Mouse (Mus musculus) embryonic fibroblast, embryonic 13.5 days (primary cell): ENCODE data around the gene Trnp1. TPM values are rescaled to one million over a fixed set of nuclear protein-coding genes. Genes with fewer than 3 reads are reported as not detected.

Experiments
- H3K27ac ChIP-seq: 2 replicates; pipeline ENCODE4 v1.5.1; 2012; ENCODE audit warnings: low read length, control low read depth, inconsistent platforms; ENCODE audit not compliant: insufficient read depth
- H3K4me1 ChIP-seq: 2 replicates; pipeline ENCODE4 v1.6.1; 2011; ENCODE audit warnings: low read length; ENCODE audit not compliant: control insufficient read depth, insufficient read depth
- H3K4me3 ChIP-seq: 2 replicates; pipeline ENCODE4 v1.5.1; 2011; ENCODE audit warnings: mild to moderate bottlenecking, control low read depth, low read length; ENCODE audit not compliant: insufficient read depth
- CTCF ChIP-seq: IDR thresholded peaks from 2 replicates; pipeline ENCODE4 v1.5.1; 2011; ENCODE audit warnings: mild to moderate bottlenecking, control low read depth, low read length, moderate library complexity, borderline replicate concordance; ENCODE audit not compliant: insufficient read depth
- POLR2A ChIP-seq: IDR thresholded peaks from 2 replicates; pipeline ENCODE4 v1.6.1; 2011; ENCODE audit warnings: low read depth, mild to moderate bottlenecking, control low read depth, low read length, moderate library complexity
- polyA plus RNA-seq: library from polyadenylated mRNA; stranded (reverse); fragments of >200 nt; gene quantifications from 2 replicates; pipeline ENCODE4 v1.2.4, GENCODE M21; 2011; ENCODE audit warnings: low read depth; ENCODE audit not compliant: missing spikeins, insufficient read length

Gene Trnp1
- polyA plus RNA-seq, 1 experiment = 37.4 TPM

DNA sequence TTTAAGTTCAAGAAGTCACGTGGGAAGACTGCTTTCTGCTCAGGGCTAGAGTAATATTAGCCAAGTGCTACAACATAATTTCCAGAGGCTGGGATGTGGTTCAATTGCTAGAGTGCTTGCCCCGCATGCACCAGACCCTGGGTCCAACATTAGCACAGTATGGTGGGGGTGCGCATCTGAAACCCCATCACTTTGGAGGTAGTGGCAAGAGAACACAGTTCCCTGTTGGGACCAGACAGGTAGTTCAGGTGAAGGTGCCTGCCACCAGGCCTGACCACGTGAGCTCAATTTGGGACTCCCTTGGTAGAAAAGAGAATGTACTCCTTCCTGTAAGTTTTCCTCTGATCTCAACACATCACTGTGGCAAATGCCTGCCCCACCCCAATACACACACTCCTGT, 3.5 kb downstream of the Trnp1 start:
- Histone ChIP-seq H3K4me1 (peaks cover 11% of the 10 kb centered on the region), H3K27ac (no peak overlapping the region), H3K4me3 (no peak overlapping the region)
- TF ChIP-seq POLR2A (no peak), CTCF (no peak)

DNA sequence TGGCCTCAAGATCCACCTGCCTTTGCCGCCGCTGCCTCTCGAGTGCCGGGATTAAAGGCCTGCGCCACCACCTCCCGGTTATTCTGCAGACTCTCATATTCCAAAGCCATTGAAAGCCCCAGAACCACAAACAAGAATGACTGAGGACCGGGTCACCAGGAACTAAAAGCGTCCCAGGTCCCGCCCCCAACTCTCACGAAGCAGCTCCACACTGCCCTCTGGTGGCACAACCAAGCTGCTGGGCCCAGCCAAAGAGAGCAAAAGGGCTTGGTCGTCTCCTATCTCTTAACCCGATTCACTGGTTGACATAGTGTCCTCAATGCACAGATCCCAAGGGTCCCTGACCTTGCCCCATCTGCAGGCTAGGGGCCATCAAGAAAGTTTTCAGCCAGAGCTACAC, 3.9 kb downstream of the Trnp1 start:
- Histone ChIP-seq H3K27ac (peak overlapping the region; percentile 11; the same call in 1 of the 2 replicates), H3K4me3 (no peak overlapping the region), H3K4me1 (peaks cover 11% of the 10 kb centered on the region)
- peak; percentile 82 for TF ChIP-seq CTCF
- TF ChIP-seq POLR2A = no peak

DNA sequence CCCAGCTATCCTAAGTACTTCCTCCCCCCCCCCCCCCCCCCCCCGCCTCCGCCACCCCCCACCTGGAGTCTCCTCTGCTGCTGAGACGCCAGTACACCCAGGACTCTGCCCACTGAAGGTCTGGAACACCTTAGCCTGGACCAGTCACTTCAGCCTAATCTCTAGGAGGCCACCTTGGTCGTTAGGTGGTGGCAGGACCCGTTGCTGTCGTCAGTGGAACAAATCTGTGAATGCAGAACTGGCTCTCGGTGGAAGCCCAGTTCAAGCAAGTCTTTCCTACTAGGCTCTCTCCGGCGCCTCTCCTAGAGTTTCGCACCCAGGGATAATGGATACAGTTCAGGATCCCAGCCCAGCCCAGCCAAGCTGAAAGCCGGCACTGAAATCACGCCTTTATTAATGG, 4.5 kb downstream of the Trnp1 start:
- Histone ChIP-seq H3K27ac (peak overlapping the region; percentile 11), H3K4me3 (no peak overlapping the region), H3K4me1 (peaks cover 11% of the 10 kb centered on the region)
- TF ChIP-seq CTCF = no peak
- TF ChIP-seq POLR2A = no peak

DNA sequence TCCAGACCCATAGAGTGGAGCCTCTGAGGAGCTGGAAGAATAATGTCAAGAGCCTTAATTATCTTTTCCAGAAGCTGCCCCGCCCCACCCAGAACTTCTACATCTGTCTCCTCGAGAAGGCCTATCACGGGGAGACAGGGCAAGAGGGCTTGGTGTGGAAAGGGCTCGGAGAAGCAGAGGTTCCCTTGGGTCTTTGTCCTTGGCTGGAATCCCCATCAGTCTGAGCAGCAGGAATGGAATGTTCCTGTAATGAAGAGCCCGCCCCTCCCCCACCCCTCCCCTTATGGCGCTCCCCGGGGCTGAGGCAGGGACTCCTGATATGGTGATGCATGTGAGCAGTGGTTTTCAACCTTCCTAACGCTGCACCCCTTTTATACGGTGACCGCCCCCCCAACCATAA, 6.5 kb downstream of the Trnp1 start:
- H3K27ac ChIP-seq = peak overlapping the region; percentile 4
- no peak for TF ChIP-seq CTCF
- TF ChIP-seq POLR2A = no peak
- peaks cover 7% of the 10 kb centered on the region; the same call in 1 of the 2 replicates for H3K4me1 ChIP-seq
- H3K4me3 ChIP-seq = no peak overlapping the region

DNA sequence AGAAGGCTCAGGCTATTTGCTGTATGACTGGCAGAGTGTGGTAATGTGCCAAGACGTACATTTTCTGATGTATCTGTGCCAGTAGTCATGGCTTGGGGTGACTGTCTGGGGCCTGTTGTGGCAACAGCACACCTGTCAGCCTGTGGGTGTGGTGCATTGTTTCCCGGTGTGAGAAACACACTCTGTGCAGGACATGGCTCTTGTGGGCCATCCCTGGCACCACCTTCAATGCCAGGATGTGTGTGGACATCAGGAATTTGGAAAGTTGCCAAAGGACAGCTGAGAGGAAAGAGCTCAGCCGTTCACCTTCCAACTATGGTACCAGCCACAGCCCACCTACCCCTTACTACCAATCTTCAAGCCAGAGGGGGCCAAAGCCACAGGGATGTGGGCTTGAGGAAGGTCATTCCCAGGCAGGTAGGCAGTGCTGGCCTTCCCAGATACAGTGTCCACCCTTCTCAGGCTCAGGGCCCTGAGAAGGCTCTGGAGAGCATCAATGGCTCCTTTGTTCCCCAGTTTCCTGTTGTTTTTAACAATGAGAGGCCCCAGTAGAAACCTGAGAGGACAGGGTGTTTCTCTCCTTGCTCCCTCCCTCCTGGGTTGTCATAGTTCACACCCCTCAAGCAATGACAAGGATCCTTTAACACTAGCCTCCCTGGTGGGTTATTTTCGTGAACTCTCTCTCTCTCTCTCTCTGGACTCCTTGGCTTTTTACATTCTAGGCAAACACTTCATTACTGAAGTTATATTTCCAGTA, 8.7 kb downstream of the Trnp1 start:
- no peak for TF ChIP-seq CTCF
- no peak for TF ChIP-seq POLR2A
- Histone ChIP-seq H3K4me1 (peaks cover 8% of the 10 kb centered on the region), H3K4me3 (no peak overlapping the region), H3K27ac (no peak overlapping the region)

DNA sequence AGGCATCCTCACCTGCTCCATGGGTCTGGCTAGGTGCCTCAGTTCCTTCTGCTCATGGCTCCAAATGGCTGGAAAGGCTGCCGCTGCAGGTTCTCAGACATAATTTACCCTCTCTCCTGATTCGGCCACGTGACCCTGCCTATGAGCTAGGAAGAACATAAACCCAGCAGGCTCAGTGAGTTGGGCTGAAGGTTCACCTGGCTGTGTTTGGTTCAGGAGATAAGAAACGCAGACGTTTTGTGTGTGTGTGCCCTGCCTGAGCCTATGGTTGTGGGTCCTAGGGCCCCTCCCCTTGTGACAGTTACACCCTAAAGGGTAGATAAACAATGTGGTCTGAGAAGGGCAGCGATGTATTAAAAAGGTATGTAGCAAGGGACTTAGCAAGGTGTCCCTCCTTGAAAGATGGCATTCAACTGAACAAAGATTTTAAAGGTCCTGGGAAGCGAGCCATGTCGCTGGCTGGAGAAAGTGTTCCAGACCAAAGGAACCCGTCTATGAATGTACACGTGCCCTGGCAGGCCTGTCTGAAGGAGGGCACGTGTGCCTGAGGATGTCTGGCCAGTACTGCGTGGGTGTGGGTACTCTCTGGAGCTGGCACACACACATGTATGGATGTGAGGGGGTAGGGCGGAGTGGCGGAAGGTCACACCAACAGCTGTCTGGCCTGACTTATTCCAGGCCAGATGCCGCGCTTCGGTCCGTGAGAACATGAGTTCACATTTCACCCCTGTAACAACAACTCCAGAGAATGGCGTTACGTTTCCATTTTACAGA, 9.5 kb downstream of the Trnp1 start:
- TF ChIP-seq CTCF (no peak), POLR2A (no peak)
- Histone ChIP-seq H3K4me1 (peaks cover 13% of the 10 kb centered on the region), H3K4me3 (no peak overlapping the region), H3K27ac (no peak overlapping the region)

DNA sequence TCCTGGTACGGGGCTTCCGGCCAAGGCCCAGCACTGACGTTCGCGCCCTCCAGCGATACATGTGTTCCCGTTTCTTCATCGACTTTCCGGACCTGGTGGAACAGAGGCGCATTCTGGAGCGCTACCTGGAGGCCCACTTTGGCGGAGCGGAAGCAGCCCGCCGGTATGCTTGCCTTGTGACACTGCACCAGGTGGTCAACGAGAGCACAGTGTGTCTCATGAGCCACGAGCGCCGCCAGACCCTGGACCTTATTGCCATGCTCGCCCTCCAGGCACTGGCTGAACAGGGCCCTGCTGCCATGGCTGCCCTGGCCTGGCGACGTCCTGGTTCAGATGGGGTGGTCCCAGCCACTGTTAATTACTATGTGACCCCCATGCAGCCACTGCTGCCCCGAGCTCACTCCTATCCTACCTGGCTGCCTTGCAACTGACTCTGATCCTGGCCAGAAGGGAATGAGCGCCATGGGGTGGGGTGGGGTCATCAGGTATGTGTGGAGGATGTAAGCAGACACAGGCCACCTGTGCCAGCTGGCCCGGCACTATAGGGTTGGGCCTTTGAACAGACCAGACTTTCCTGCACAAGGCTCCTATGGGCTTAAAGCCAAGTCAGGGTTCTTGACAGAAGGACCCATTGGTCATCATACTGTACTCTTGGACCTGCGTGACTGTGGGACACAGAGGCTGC, 11.5 kb downstream of the Trnp1 start:
- TF ChIP-seq POLR2A = no peak
- TF ChIP-seq CTCF = no peak

DNA sequence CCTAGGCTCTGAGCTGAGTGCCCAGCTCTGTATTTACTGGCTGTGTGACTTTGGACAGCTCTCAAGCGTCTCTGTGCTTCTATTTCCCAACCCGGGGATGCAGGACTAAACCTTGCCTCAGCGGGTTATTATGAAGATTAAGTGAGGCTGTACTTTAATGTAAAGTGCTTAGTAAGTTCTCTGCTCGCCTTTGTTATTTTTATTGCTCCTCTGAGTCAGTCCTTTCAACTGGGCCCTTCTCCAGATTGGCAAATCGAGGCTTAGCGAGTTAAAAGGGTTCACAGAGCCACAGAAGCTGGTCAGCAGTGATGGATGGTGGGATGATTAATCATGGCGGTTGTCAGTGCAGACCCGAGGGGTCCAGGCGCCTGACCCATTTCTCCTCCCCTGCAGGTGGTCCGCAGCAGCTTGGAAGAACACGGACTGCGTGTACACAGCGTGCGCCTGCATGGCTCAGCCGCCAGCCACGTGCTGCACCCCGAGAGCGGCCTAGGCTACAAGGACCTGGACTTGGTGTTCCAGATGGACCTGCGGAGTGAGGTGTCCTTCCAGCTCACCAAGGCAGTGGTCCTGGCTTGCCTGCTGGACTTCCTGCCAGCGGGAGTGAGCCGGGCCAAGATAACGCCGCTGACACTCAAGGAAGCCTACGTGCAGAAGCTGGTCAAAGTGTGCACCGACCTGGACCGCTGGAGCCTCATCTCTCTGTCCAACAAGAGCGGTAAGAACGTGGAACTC, 12.5 kb downstream of the Trnp1 start:
- peaks cover 14% of the 10 kb centered on the region; the same call in 1 of the 2 replicates for H3K4me1 ChIP-seq
- TF ChIP-seq CTCF = no peak
- no peak for TF ChIP-seq POLR2A
- H3K27ac ChIP-seq = no peak overlapping the region
- H3K4me3 ChIP-seq = no peak overlapping the region

More for the DNA sequence above, 11.5 kb downstream of the Trnp1 start:
- H3K4me3 ChIP-seq = no peak overlapping the region
- H3K4me1 ChIP-seq = peaks cover 16% of the 10 kb centered on the region
- no peak overlapping the region for H3K27ac ChIP-seq
